Comparison of ENCODE assay signal across 10 mouse cellular contexts in genomic region chr10:53915719-53916118, GRCm38 (mm10).
"Had no signal": no experiment of that assay in that cellular context is flagged by ENCODE, and none has a peak within 500 bp of the region (broad histone marks: within the 10 kb centered on the region; RNA-seq: fewer than 3 reads in every experiment).

No protein-coding gene starts in this region.

- H3K9me3 ChIP-seq: hindbrain, embryonic 13.5 days; limb, embryonic 10.5 days; liver, embryonic 15.5 days had no signal

- H3K4me3 ChIP-seq: hindbrain, embryonic 13.5 days; limb, embryonic 10.5 days; liver, embryonic 15.5 days had no signal

- H3K36me3 ChIP-seq: hindbrain, embryonic 13.5 days; limb, embryonic 10.5 days had no signal

- H3K27me3 ChIP-seq: hindbrain, embryonic 13.5 days; liver, embryonic 15.5 days had no signal

- H3K27ac ChIP-seq: hindbrain, embryonic 13.5 days; limb, embryonic 10.5 days; liver, embryonic 15.5 days had no signal

- H3K4me2 ChIP-seq: hindbrain, embryonic 13.5 days; liver, embryonic 11.5 days; liver, embryonic 15.5 days had no signal

- H3K4me1 ChIP-seq: hindbrain, embryonic 13.5 days; limb, embryonic 10.5 days had no signal

- H3K9ac ChIP-seq: hindbrain, embryonic 13.5 days; liver, embryonic 15.5 days had no signal

- DNase-seq: lung, adult 2 months; lung, postnatal 36 days; right cerebral cortex, postnatal 4 days; spleen, adult 18-20 months; thymus, postnatal 4 days had no signal

- ATAC-seq: intestine, embryonic 16.5 days had no signal
